Mouse (Mus musculus) megakaryocyte, embryonic 14.5 days (primary cell): ENCODE measurements around the gene Tada1.

Experiments
- FLI1 ChIP-seq: IDR thresholded peaks from 2 replicates; pipeline ENCODE4 v1.6.1; 2012; ENCODE audit warnings: low read length, inconsistent platforms, mixed read lengths
- GATA1 ChIP-seq: IDR thresholded peaks from 3 replicates; pipeline ENCODE4 v1.6.1; 2012; ENCODE audit warnings: mixed read lengths, low read length, inconsistent platforms, borderline replicate concordance

DNA sequence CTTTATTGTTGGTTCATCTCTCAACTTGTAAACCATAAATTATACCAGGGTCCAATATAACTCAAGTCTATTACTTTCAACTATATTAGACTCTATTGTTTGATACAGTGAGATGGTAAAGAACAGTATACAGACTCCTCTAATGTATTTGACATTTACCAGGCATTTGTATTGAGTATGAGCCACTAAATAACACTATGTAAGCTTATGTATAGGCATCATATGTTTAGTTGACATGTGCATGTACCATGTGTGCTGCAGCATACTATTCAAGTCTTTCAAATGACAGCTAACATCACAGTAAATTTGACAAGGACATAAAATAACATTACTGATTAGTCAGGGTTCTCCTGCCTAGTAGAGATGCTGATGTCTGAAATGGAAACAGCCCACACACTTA lies 15.8 kb upstream of the Tada1 start:
- TF ChIP-seq GATA1 (no peak), FLI1 (no peak)
